ENCODE assay signal across 8 mouse cellular contexts in the genomic region with DNA sequence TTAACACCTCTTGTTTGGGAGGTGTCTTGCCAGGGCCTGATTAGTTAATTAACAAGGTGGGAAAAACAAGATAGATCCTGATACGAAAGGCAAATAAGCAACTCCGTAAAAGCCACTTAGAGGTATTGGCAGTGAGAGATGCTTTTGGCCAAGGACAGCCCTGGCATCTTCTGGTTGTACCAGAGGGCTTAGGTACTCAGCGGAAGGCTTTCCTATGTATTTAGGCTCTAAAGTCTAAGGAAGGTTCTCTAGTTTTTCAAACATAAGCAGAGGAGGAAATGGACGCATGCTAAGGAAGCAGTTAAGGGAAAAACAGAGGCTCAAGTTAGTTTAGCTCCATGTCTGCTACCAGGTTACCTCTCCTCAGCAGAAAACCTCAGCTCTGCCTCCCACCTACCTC. TPM values are rescaled to one million over a fixed set of nuclear protein-coding genes. Genes with fewer than 3 reads are reported as not detected.
DNase-seq lines count a peak whose midpoint lies in the region; ATAC-seq and TF ChIP-seq lines count a peak whose summit lies in the region.

No protein-coding gene starts in this region.

- no peak overlapping the region for H3K9ac ChIP-seq in liver, embryonic 14.5 days (replicated peaks)

- TF ChIP-seq POLR2A in thymus, adult 2 months (IDR thresholded peaks at IDR 0.05; ENCODE audit: control insufficient read depth, extremely low read depth, insufficient read depth, low read length, poor library complexity) = no peak

- no peaks in the 10 kb centered on the region for H3K36me3 ChIP-seq in thymus, adult 2 months (ENCODE audit: control insufficient read depth, insufficient read depth, low read length)
- H3K36me3 ChIP-seq in liver, embryonic 14.5 days (replicated peaks; ENCODE audit: control insufficient read depth, insufficient read depth, low read depth) = no peaks in the 10 kb centered on the region

- peak; percentile 15 to 19 for DNase-seq in frontal cortex, postnatal 36 days (ENCODE audit: low spot score in 2 of 2)
- DNase-seq in frontal cortex, postnatal 10 days (ENCODE audit: low spot score in 2 of 2) = no peak
- DNase-seq in thymus, adult 2 months = no peak
- no peak for DNase-seq in thymus, postnatal 14 days
- DNase-seq in liver, embryonic 14.5 days (ENCODE audit: low read depth in 3 of 3, low spot score in 3 of 3) = no peak
- DNase-seq in gastrocnemius, adult 8-10 months (ENCODE audit: low spot score in 2 of 2) = no peak
- no peak for DNase-seq in urinary bladder, postnatal 4 days (ENCODE audit: low spot score in 2 of 2)
- no peak for DNase-seq in urinary bladder, postnatal 36 days (ENCODE audit: low spot score in 2 of 2)

- H3K4me1 ChIP-seq in thymus, adult 2 months (replicated peaks; ENCODE audit: control insufficient read depth, insufficient read depth, low read length) = peaks cover 17% of the 10 kb centered on the region
- peaks cover 0 to 8% of the 10 kb centered on the region in 2 experiments; a peak in 2 of 4 replicates for H3K4me1 ChIP-seq in liver, embryonic 14.5 days (replicated peaks; ENCODE audit: control insufficient read depth in 2 of 2, insufficient read depth in 2 of 2, low read length in 1 of 2)

- TF ChIP-seq CTCF in thymus, adult 2 months (IDR thresholded peaks at IDR 0.05; ENCODE audit: borderline replicate concordance, control insufficient read depth, extremely low read depth, insufficient read depth, low read length, poor library complexity) = no peak
- TF ChIP-seq CTCF in liver, embryonic 14.5 days (IDR thresholded peaks at IDR 0.05; ENCODE audit: low read depth) = no peak

- no peaks in the 10 kb centered on the region for H3K9me3 ChIP-seq in liver, embryonic 14.5 days (ENCODE audit: control insufficient read depth, low read length)

- TF ChIP-seq EP300 in liver, embryonic 14.5 days (IDR thresholded peaks at IDR 0.05; ENCODE audit: low read depth) = no peak

- H3K4me3 ChIP-seq in thymus, adult 2 months (ENCODE audit: control insufficient read depth, insufficient read depth, low read length) = peak overlapping the region; percentile 49; the same call in 1 of the 2 replicates
- H3K4me3 ChIP-seq in liver, embryonic 14.5 days (ENCODE audit: insufficient read depth in 1 of 2, low read depth in 2 of 2, low read length in 2 of 2) = peak overlapping the region; percentile 58 to 63; a peak in 3 of 4 replicates

- H3K27ac ChIP-seq in thymus, adult 2 months (ENCODE audit: control insufficient read depth, insufficient read depth, low read length) = no peak overlapping the region
- no peak overlapping the region for H3K27ac ChIP-seq in liver, embryonic 14.5 days

- ATAC-seq in liver, embryonic 14.5 days (ENCODE audit: insufficient read depth) = no peak

- H3K27me3 ChIP-seq in thymus, adult 2 months (ENCODE audit: control insufficient read depth, insufficient read depth, low read length) = no peaks in the 10 kb centered on the region; the same call in 1 of the 2 replicates
- H3K27me3 ChIP-seq in liver, embryonic 14.5 days (ENCODE audit: control insufficient read depth, insufficient read depth, low read length) = peaks cover 17% of the 10 kb centered on the region

- 59% methylated on average over 4 of the region's 4 CpGs for WGBS in thymus, adult 2 months
- 26% methylated on average over 4 of the region's 4 CpGs for WGBS in liver, embryonic 14.5 days (ENCODE audit: insufficient replicate concordance)

- H3K4me2 ChIP-seq in liver, embryonic 14.5 days (ENCODE audit: low read depth) = peak overlapping the region; percentile 79

RNA-seq across cellular contexts. Expression of a gene that starts 0.8 kb away (rescaled TPM):
- 40.0 and 65.7 TPM in 2 replicates for polyA plus RNA-seq in thymus, adult 2 months (2012; rRNA removed)
- 1.7 and 1.9 TPM in 2 replicates for polyA plus RNA-seq in liver, embryonic 14.5 days (2012; rRNA removed)
- polyA plus RNA-seq in liver, embryonic 14.5 days (2014; fragmentation: Nextera tagmentation; extraction: Ambion mirVana) = 2.3 and 2.7 TPM in 2 replicates
- 1 to 10 TPM; 2.9 to 4.5 (median 3.9) TPM for total RNA-seq in gastrocnemius, adult 8-10 months (2022)

Comparison
In these comparisons a context has a peak if more than half of its experiments do, and no peak if none do; other contexts are left out.
1. DNase-seq: peak in frontal cortex, postnatal 36 days (2 of 2); none in frontal cortex, postnatal 10 days (0 of 2), thymus, adult 2 months (single experiment), thymus, postnatal 14 days (single experiment), liver, embryonic 14.5 days (0 of 3), gastrocnemius, adult 8-10 months (0 of 2), urinary bladder, postnatal 4 days (0 of 2) and urinary bladder, postnatal 36 days (0 of 2).
2. RNA of a gene that starts 0.8 kb away (polyA plus RNA-seq): 40.0 to 65.7 TPM in thymus, adult 2 months; 1.7 to 2.7 TPM in liver, embryonic 14.5 days; every median in the first group is over 10 times any median in the second.